Mouse (Mus musculus): ENCODE measurements around the gene Epb41l3.

The Epb41l3 gene

GRCm38 (mm10) chr17:69239423-69239822 lies 163.9 kb downstream of the Epb41l3 start:
- DNase-seq (ENCODE audit: low spot score) = no peak

GRCm38 (mm10) chr17:69255834-69256233 lies 180.4 kb downstream of the Epb41l3 start:
- no peak for DNase-seq (ENCODE audit: low spot score)

GRCm38 (mm10) chr17:69256441-69256840 lies 181.0 kb downstream of the Epb41l3 start:
- peak; percentile 18 for DNase-seq (ENCODE audit: low spot score)

GRCm38 (mm10) chr17:69263810-69264565 lies 188.5 kb downstream of the Epb41l3 start:
- DNase-seq (ENCODE audit: low spot score) = no peak

- DNase-seq (ENCODE audit: low spot score) = no peak
These were observed 189.7 kb downstream of the Epb41l3 start for GRCm38 (mm10) chr17:69265171-69265570.

- no peak for DNase-seq (ENCODE audit: low spot score)
These were observed 190.4 kb downstream of the Epb41l3 start for GRCm38 (mm10) chr17:69265759-69266463.

- no peak for DNase-seq (ENCODE audit: low spot score)
These were observed 191.5 kb downstream of the Epb41l3 start for GRCm38 (mm10) chr17:69266936-69267335.

- DNase-seq (ENCODE audit: low spot score) = no peak
These were observed 192.0 kb downstream of the Epb41l3 start for GRCm38 (mm10) chr17:69267526-69267925.

GRCm38 (mm10) chr17:69277362-69277761 lies 201.9 kb downstream of the Epb41l3 start:
- DNase-seq (ENCODE audit: low spot score) = no peak

GRCm38 (mm10) chr17:69284511-69284910 lies 209.0 kb downstream of the Epb41l3 start:
- DNase-seq (ENCODE audit: low spot score) = no peak

- no peak for DNase-seq (ENCODE audit: low spot score)
These were observed 212.6 kb downstream of the Epb41l3 start for GRCm38 (mm10) chr17:69288130-69288529.

GRCm38 (mm10) chr17:69290272-69290671 lies 214.8 kb downstream of the Epb41l3 start:
- no peak for DNase-seq (ENCODE audit: low spot score)

GRCm38 (mm10) chr17:69301552-69301951 lies 226.1 kb downstream of the Epb41l3 start:
- DNase-seq (ENCODE audit: low spot score) = no peak

GRCm38 (mm10) chr17:69303579-69304274 lies 228.2 kb downstream of the Epb41l3 start:
- DNase-seq (ENCODE audit: low spot score) = no peak

GRCm38 (mm10) chr17:69307636-69308035 lies 232.2 kb downstream of the Epb41l3 start:
- no peak for DNase-seq (ENCODE audit: low spot score)

GRCm38 (mm10) chr17:69309872-69310271 lies 234.4 kb downstream of the Epb41l3 start:
- no peak for DNase-seq (ENCODE audit: low spot score)

- DNase-seq (ENCODE audit: low spot score) = no peak
These were observed 245.0 kb downstream of the Epb41l3 start for GRCm38 (mm10) chr17:69320496-69320895.

GRCm38 (mm10) chr17:69322721-69323120 lies 247.2 kb downstream of the Epb41l3 start:
- DNase-seq (ENCODE audit: low spot score) = no peak

Measured in urinary bladder, postnatal 25 days (tissue).